Mouse (Mus musculus) effector memory CD4-positive, alpha-beta T cell, adult 5 months (primary cell): ENCODE data around the gene Hoxd1. TPM values are rescaled to one million over a fixed set of nuclear protein-coding genes. Genes with fewer than 3 reads are reported as not detected.

Experiments
- polyA plus RNA-seq: library from polyadenylated mRNA; unstranded; fragments of 100-300 nt; shearing (Covaris generic); gene quantifications from one replicate; pipeline ENCODE4 v1.2.1, GENCODE M21; 2017

Hoxd1 gene
- polyA plus RNA-seq: not detected

GRCm38 (mm10) chr2:74762522-74763244 is at the start of gene Hoxd1:
Gene Hoxd1 (plus strand): TSS chr2:74762980.

DNA sequence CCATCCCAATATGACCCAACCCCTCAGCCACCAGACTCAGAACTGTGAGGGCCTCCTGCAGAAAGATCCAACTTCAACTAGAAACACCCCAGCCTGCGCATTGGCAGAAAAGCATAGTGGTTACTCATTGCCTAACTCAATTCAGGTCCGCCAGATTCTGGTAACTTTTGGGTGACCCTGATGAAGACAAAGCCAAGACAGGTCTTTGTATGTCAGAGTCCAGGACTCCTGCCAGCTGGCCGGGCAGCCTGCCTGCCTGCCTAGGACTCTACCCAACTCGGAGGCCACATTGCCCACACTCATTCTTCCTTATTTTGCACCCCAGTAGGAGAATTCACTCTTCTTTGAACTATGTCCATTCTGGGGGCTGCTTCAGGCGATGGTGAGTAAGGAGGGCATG is 36.2 kb upstream of the Hoxd1 start, which contains the start of gene Gm28230:
TSS of gene Gm28230 (plus strand) at position 178 of the 400 bp plus-strand sequence.

Other genes starting within 250 kb of the Hoxd1 start
- 26.6 TPM for gene Lnpk, start 183.5 kb upstream of the Hoxd1 start, polyA plus RNA-seq
- gene Evx2, start 103.4 kb upstream of the Hoxd1 start, polyA plus RNA-seq: not detected
- gene Hoxd13, start 94.7 kb upstream of the Hoxd1 start, polyA plus RNA-seq: not detected
- gene Hoxd12, start 88.0 kb upstream of the Hoxd1 start, polyA plus RNA-seq: not detected
- not detected for gene Hoxd11, start 83.4 kb upstream of the Hoxd1 start, polyA plus RNA-seq
- not detected for gene Hoxd10, start 71.1 kb upstream of the Hoxd1 start, polyA plus RNA-seq
- gene Hoxd9, start 65.3 kb upstream of the Hoxd1 start, polyA plus RNA-seq: not detected
- gene Hoxd8, start 58.4 kb upstream of the Hoxd1 start, polyA plus RNA-seq: not detected
- gene Hoxd3, start 51.1 kb upstream of the Hoxd1 start, polyA plus RNA-seq: not detected
- gene Hoxd4, start 51.1 kb upstream of the Hoxd1 start, polyA plus RNA-seq: not detected
- gene Gm28230, start 36.3 kb upstream of the Hoxd1 start, polyA plus RNA-seq: not detected
- gene Mtx2, start 62.8 kb downstream of the Hoxd1 start, polyA plus RNA-seq: 32.2 TPM